Mouse (Mus musculus) gastrocnemius, postnatal 10 days (tissue): ENCODE data around the gene Gm10643. TPM values are rescaled to one million over a fixed set of nuclear protein-coding genes. Genes with fewer than 3 reads are reported as not detected.

Experiments
- DNase-seq: peaks from one replicate; pipeline ENCODE4 v3.0.0; 2021; ENCODE audit warnings: mixed read lengths
- total RNA-seq, 2 experiments: library from RNA; stranded (reverse); gene quantifications; 2 replicates each; pipeline ENCODE4 v1.2.3; 2021

Gene Gm10643
- total RNA-seq, 2 experiments from 2014 or later = 1.6 to 1.9 TPM

GRCm38 (mm10) chr8:84070667-84071066 lies 5.7 kb upstream of the Gm10643 start:
- no peak for DNase-seq

DNA sequence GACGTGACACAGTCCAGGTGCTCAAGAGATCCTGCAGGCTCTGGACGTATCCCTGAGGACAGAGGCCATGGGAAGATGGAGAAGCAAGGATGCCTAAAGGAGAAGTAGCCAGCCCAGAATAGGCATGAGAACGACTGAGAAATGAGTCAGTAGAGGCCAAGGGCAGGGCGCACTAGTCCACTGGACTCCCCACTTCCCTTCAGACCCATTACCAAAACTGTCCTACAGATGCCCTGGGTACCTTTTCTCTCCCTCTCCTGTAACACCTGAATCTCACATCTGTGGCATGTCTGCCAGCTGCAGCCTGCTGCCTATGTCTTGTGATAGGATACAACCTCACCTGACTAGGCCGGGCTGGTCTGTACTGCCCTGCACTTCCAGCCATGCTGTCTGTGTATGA lies 5.3 kb upstream of the Gm10643 start:
- no peak for DNase-seq

GRCm38 (mm10) chr8:84069750-84070149 lies 4.8 kb upstream of the Gm10643 start:
- no peak for DNase-seq

- no peak for DNase-seq
Measured at GRCm38 (mm10) chr8:84069169-84069568, 4.2 kb upstream of the Gm10643 start.

DNA sequence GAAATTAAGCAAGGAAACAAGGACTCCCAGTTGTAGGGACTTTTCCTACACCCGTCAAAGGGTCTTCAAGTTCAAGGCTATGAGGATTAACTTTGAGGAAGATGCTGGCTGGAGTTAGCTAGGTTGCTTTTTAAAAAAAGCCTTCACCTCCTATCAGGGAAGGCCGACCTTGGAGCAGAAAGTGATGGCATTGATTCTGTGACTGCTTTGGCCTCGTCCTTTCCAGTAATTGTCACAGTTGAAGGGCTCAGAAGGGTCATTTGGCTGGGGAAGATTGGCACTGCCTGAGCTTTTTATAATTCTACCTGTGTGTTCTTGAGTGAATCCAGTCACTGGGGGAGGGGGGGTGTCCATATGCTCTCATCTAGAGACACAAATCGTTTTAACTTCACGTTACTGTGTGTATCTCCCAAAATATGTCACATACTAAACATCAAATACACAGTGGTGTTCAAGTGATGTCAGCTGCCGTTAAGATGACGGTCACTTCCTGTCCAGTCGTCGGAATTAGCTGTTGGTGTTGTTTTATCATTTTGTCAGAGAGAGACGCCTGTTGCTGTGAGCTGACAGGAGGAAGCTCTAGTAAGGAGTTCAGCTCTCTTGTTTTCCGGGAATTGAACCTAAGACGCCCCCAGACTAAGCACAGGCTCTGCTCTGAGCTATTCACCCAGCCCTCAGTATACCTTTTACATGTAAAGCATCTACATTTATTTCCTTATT lies 3.5 kb upstream of the Gm10643 start:
- DNase-seq = no peak

DNA sequence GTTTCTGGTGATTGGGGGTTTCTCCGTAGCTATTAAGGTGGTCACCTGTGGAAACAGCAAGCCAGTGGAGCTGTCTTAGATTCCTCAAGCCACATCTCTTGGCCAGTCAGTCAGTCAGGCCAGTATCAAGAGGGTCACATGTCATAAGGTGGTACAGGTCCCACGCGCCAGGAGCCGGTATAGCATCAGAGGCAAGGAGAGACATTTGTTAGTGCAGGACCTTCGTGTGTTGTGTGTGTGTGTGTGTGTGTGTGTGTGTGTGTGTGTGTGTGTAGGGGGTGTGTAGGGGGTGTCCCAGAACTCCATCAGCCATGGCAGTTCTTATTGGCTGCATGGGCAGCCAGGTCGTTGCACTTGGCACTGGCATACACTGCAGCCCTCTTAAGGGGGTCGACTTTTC lies 3.0 kb upstream of the Gm10643 start:
- DNase-seq = no peak

DNA sequence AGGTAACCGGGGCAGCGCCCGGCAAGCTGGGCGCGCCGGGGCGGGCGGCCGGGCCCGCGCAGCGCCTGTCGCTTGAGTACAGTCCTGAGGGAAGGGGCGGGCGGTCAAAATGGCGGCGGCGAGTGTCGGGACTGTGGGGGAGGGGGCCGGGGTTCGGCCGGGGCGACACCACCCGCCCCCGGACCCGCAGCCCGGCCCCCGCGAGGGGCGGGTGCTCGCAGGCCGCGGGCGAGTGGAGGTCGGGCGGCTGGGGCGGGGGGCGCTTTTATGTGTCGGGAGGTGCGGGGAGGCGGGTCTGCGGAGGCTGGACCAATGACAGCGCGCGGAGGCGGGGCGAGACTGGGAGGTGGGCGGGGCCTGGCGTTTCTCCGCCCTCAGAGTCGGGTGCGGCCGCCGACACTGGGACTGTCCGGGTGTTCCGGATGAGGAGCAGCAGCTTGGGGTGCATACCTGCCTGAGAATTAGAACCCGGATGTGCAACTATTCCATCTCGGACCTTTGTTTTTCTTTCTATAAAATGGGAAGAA lies 2.2 kb upstream of the Gm10643 start:
- DNase-seq = peak; percentile 98

- DNase-seq = peak; percentile 98
Measured at GRCm38 (mm10) chr8:84066291-84066930, 1.5 kb upstream of the Gm10643 start, which contains the start of gene Rfx1. TSS of gene Rfx1 (plus strand) at chr8:84066834.

- no peak for DNase-seq
Measured at GRCm38 (mm10) chr8:84065457-84066072, 628 bp upstream of the Gm10643 start.

DNA sequence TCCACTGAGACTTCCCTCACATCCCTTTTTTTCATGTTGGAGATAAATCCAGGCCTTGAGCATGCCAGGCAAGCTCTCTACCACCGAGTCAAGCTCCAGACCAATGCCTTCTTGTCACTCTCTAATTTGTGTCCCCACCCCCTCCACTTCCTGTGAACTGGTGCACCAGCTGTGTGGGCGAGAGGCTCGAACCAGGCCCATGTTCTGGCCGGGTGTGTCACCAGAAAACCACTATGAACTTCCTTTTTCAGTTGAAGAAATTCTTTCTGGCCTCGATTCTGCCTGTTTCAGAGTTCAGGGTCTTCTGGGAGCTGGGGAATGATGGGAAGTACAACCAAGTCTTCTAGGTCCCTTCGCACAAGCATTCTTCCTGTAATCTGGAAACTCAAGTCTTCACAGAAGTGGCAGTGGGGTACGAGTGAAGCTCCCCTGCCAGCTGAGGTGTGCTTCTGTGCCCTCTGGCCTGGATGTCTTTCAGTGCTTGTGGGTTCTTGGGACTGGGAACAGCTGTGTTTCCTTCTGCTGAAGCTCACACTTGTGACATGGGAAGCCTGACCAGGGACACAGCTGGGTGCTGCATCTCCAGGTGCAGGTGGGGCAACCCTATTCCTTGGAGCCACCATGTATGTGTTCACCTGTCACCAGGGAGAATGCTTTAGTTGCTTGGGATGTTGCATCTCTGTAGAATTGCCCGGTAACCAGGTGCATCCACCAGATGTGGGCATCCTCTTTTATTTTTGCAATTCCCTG lies 901 bp downstream of the Gm10643 start:
- no peak for DNase-seq

DNA sequence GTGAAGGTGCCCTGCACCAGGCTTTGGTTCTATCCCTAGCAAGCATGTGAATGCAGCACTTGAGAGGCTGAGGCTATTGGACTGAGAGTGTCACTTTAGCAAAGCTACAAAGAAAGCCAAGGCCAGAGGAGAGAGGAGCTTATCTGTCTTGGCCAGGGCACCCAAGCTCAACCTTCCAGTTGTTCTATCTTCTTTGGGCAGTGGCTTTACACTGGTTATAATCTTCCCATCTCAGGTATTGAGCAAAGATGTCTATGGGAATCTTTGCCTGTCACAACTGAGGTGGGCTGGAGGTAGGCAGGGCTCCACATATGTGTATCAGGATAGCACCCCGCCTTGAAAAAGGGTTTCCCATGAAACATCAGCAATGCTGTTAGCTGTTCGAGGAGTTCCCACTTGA lies 4.7 kb downstream of the Gm10643 start:
- DNase-seq = no peak

- no peak for DNase-seq
Measured at GRCm38 (mm10) chr8:84059226-84059625, 5.7 kb downstream of the Gm10643 start.

DNA sequence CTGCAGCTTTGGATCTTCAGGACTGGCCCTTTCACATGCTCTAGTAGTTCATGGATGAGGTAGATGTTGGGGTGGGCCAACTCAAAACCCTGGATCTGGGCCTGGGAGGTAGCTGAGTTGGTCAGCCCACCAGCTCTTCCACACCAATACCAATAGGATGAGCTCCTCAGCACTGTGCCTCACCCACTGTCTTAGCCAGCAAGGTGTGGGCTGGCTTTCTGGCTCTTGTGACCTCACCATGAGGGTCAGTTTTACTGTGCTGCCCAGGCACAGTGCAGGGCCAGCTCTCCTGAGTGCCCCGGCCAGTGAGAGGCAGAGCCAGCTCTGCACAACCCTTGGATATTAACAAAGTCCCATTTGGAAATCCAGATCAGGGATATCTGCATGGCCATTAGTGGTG lies 7.1 kb downstream of the Gm10643 start:
- no peak for DNase-seq

- no peak for DNase-seq
Measured at GRCm38 (mm10) chr8:84053229-84053628, 11.7 kb downstream of the Gm10643 start.

DNA sequence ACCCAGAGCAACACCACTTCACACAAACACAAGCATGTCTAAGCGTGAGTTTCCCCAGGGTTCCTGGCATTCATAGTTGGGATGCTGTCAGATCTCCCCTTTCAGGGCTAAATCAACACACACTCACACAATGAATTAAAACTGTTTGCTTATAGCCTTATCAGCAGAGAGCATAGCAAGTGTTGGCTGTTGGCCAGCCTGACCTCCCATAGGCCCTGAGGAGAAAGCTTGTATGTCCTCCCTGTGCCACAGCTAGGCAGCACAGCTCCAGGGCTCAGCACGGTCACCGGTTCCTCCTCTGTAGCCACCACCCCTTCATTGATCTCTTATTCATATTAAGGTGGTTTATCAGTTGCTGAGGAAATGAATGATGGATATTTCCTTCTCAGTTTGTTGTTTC lies 12.2 kb downstream of the Gm10643 start:
- DNase-seq = no peak

GRCm38 (mm10) chr8:84048171-84048570 lies 16.8 kb downstream of the Gm10643 start:
- no peak for DNase-seq

DNA sequence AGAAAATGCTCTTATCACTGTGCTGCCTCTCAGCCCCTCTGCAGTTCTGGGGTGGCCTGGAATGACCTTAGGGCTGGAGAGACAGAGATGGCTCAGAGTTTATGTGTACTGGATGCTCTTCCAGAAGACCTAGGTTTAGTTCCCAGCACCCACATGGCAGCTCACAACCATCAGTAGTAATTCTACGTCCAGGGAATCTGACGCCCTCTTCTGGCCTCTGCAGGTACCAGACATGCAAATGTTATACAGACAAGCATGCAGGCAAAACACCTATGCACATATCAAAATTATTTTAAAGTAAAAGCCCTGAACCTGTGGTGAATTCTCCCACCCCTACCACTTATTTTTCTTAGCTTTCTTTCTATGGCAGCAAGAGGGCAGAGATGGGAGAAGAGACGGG lies 18.4 kb downstream of the Gm10643 start:
- no peak for DNase-seq

- no peak for DNase-seq
Measured at GRCm38 (mm10) chr8:84044900-84045299, 20.0 kb downstream of the Gm10643 start, which contains the start of gene Rln3. TSS of gene Rln3 (minus strand) at chr8:84045000.

GRCm38 (mm10) chr8:84044103-84044502 lies 20.8 kb downstream of the Gm10643 start:
- DNase-seq = no peak

DNA sequence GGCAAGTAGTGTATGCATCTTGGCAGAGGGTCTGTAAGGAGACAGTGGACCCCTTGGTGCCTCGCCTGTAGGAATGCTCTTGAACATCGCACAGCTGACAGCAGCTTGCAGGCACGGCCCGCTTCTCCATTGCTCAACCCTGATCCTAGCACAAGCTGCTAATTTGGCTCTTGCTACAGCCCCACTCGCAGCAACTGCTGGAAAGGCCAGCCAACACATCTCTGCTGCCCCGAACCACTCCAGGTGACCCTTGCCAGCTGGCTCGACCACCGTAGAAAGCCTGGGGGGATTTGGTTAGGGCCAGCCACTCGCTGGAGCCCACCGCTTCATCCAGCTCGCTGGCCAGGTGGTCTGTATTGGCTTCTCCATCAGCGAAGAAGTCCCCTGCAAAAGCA lies 22.0 kb downstream of the Gm10643 start:
- no peak for DNase-seq

GRCm38 (mm10) chr8:84042066-84042947 lies 22.6 kb downstream of the Gm10643 start, which contains the start of gene Il27ra:
TSS of gene Il27ra (minus strand) at chr8:84042589.
- DNase-seq = peak; percentile 75
